Mouse (Mus musculus): ENCODE measurements around the gene Cdhr3. TPM values are rescaled to one million over a fixed set of nuclear protein-coding genes. Genes with fewer than 3 reads are reported as not detected.

The Cdhr3 gene
- total and polyA plus RNA-seq, 3 experiments: not detected

DNA sequence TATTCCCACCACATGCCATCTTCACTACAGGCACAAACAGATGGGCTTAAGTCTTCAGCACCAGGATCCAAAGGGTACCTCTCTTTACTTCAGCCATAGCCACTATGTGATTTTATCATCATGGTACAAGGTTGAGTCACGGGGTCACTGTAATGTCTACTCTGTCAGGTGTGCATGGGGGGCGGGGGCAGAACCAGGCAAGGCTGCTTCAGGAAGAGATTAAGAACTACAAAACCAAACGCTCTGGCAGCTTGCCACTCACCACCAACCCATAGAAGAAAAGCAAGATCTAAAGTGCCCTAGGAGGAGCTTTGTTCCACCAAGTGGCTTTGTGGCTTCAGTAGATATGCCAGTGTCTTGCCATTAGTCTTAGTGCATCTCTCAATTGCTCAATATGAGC, 44.3 kb downstream of the Cdhr3 start (continued):
- TF ChIP-seq HCFC1 (IDR thresholded peaks at IDR 0.05; ENCODE audit: low read depth, low read length): no peak

DNA sequence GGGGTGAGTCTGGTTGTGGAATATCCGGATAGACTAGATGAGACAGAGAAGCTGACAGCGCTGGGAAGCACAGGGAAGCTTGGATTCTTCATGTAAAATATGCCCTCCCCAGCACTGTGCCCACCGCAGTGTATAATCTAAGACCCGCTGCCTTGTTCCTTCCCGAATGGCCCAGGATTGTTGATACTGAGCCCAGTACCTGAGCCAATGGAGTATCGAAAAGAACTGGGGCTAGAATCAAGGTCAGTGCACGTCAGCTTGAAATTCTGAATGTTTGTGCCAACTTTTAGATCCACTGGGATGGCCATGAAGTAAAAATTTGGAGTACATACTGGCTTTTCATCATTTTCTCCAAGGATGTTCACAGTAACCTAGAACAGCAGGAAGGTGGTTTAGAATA, 46.2 kb downstream of the Cdhr3 start:
- H3K79me2 ChIP-seq (ENCODE audit: control insufficient read depth, insufficient read depth, low read length, poor library complexity): no peaks in the 10 kb centered on the region
- H3K36me3 ChIP-seq (ENCODE audit: control insufficient read depth in 1 of 2, insufficient read depth in 2 of 2, low read length in 2 of 2): peaks cover 0 to 40% of the 10 kb centered on the region in 2 experiments; a peak in 2 of 4 replicates
- H3K4me3 ChIP-seq (ENCODE audit: control insufficient read depth in 1 of 2, insufficient read depth in 1 of 2, low read depth in 2 of 2, low read length in 2 of 2): no peak overlapping the region
- no peak overlapping the region for H3K27ac ChIP-seq (ENCODE audit: control insufficient read depth, low read depth, low read length)
- H3K27me3 ChIP-seq (ENCODE audit: control insufficient read depth in 1 of 2, insufficient read depth in 2 of 2, low read length in 2 of 2): no peaks in the 10 kb centered on the region
- no peak for DNase-seq (ENCODE audit: low read depth, low spot score)
- TF ChIP-seq MEF2A (IDR thresholded peaks at IDR 0.05; ENCODE audit: extremely low read depth, insufficient replicate concordance, low read depth, low read length, poor library complexity, severe bottlenecking) (no peak), ZKSCAN1 (IDR thresholded peaks at IDR 0.05; ENCODE audit: low read depth, low read length) (no peak), EP300 (IDR thresholded peaks at IDR 0.05; ENCODE audit: low read depth in 1 of 2, low read length in 2 of 2) (no peak), MAZ (IDR thresholded peaks at IDR 0.05; ENCODE audit: low read depth, low read length) (no peak), KAT2A (conservative IDR thresholded peaks at IDR 0.05; ENCODE audit: low read depth, low read length) (no peak), NRF1 (IDR thresholded peaks at IDR 0.05; ENCODE audit: insufficient read depth, low read depth, low read length, poor library complexity, severe bottlenecking) (no peak), RAD21 (IDR thresholded peaks at IDR 0.05; ENCODE audit: low read depth, low read length) (no peak), MYB (IDR thresholded peaks at IDR 0.05; ENCODE audit: low read depth, low read length) (no peak)
- peaks cover 18 to 45% of the 10 kb centered on the region in 2 experiments for H3K4me1 ChIP-seq (ENCODE audit: control insufficient read depth in 1 of 2, insufficient read depth in 2 of 2, low read length in 2 of 2)
- no peak overlapping the region; the same call in 1 of the 2 replicates for H3K9ac ChIP-seq (ENCODE audit: control insufficient read depth, low read depth, low read length, poor library complexity, severe bottlenecking)
- no peaks in the 10 kb centered on the region for H3K9me3 ChIP-seq (replicated peaks; ENCODE audit: insufficient read depth, low read length)

DNA sequence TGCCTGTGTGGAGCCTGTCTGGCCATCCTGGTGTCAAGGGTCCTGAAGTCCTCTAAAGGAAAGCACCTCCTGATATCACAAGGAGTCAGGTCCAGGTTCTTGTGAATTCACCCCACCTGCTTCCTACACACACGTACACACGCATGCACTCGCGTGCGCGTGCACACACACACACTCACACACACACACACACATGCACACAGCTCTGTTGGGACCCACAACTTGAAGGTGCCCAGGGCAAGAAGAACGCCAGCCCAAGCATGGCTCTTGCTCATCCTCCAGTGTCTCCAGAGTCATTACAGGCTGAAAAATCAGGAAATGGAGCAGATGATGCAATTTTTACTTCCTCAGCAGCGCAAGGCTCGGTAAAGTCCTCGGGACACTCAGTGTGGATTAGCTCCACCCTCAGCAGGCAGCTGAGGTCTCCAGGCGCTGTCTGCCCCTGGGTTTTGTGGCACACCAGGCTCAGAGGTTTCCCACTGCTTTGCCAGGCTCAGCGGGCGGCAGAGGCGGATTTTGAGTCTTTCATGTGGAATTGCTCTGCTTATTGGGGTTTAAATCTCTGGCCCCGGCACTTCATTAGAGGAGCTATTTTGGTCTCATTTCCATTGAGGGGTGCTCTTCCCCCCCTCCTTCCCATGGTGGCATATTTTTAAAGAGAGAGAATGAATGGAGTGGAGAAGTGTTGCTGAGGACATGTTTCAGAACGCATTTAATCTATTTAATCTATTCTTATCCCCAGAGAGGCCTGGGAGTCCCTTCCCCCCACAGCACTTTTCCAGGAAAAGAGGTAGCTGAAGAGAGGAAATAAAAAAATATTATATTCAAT, 46.9 kb downstream of the Cdhr3 start:
- H3K27me3 ChIP-seq (ENCODE audit: control insufficient read depth in 1 of 2, insufficient read depth in 2 of 2, low read length in 2 of 2): no peaks in the 10 kb centered on the region
- no peaks in the 10 kb centered on the region for H3K9me3 ChIP-seq (replicated peaks; ENCODE audit: insufficient read depth, low read length)
- peak overlapping the region; percentile 48; the same call in 1 of the 2 replicates for H3K9ac ChIP-seq (ENCODE audit: control insufficient read depth, low read depth, low read length, poor library complexity, severe bottlenecking)
- H3K4me3 ChIP-seq (ENCODE audit: control insufficient read depth in 1 of 2, insufficient read depth in 1 of 2, low read depth in 2 of 2, low read length in 2 of 2): no peak overlapping the region
- peak overlapping the region; percentile 47 for H3K27ac ChIP-seq (ENCODE audit: control insufficient read depth, low read depth, low read length)
- no peaks in the 10 kb centered on the region for H3K79me2 ChIP-seq (ENCODE audit: control insufficient read depth, insufficient read depth, low read length, poor library complexity)
- TF ChIP-seq RAD21 (IDR thresholded peaks at IDR 0.05; ENCODE audit: low read depth, low read length) (no peak), MYB (IDR thresholded peaks at IDR 0.05; ENCODE audit: low read depth, low read length) (no peak), ELF1 (IDR thresholded peaks at IDR 0.05; ENCODE audit: low read depth, low read length) (peak; percentile 15; the same call in 1 of the 2 replicates), MAX (IDR thresholded peaks at IDR 0.05; ENCODE audit: low read length) (no peak), SIN3A (IDR thresholded peaks at IDR 0.05; ENCODE audit: low read length) (no peak), ZKSCAN1 (IDR thresholded peaks at IDR 0.05; ENCODE audit: low read depth, low read length) (no peak), GABPA (IDR thresholded peaks at IDR 0.05; ENCODE audit: low read depth, low read length) (no peak), CTCF (IDR thresholded peaks at IDR 0.05 in 2 of 3, conservative IDR thresholded peaks at IDR 0.05 in 1 of 3; ENCODE audit: control insufficient read depth in 1 of 3, insufficient read depth in 1 of 3, low read depth in 2 of 3, low read length in 3 of 3, poor library complexity in 1 of 3, severe bottlenecking in 1 of 3) (no peak)
- H3K4me1 ChIP-seq (ENCODE audit: control insufficient read depth in 1 of 2, insufficient read depth in 2 of 2, low read length in 2 of 2): peaks cover 22 to 48% of the 10 kb centered on the region in 2 experiments
- peaks cover 0 to 44% of the 10 kb centered on the region in 2 experiments; a peak in 2 of 4 replicates for H3K36me3 ChIP-seq (ENCODE audit: control insufficient read depth in 1 of 2, insufficient read depth in 2 of 2, low read length in 2 of 2)
- peak; percentile 55 for DNase-seq (ENCODE audit: low read depth, low spot score)

Data from MEL (cell line).